Mouse (Mus musculus) testis, postnatal 14 days (tissue): ENCODE data around the gene C2.
"Not testable (repeated sequence)": the region's sequence is repeated elsewhere in the genome, so short reads cannot be mapped to it uniquely, and the experiment has no call there.

ENCODE experiments used
- DNase-seq: peaks from one replicate; pipeline ENCODE4 v3.0.0; 2021; ENCODE audit warnings: low spot score

Gene C2

GRCm38 (mm10) chr17:34830776-34831175 lies 67.3 kb downstream of the C2 start:
- not testable (repeated sequence) for DNase-seq

GRCm38 (mm10) chr17:34814818-34815370 lies 83.2 kb downstream of the C2 start:
- no peak for DNase-seq

- DNase-seq = not testable (repeated sequence)
Observed at GRCm38 (mm10) chr17:34813747-34814146, 84.3 kb downstream of the C2 start.
